Mouse (Mus musculus) thymus, adult 2 months (tissue): ENCODE measurements at regions not wholly inside any gene's neighbourhood (a gene's known extent, or its start where the extent isn't known, plus 50 kb on each side); places are given as distances from the start of the nearest gene placed in this dataset.

Experiments used
- CTCF ChIP-seq: fragments of 200-500 bp; IDR thresholded peaks from 2 replicates; pipeline ENCODE4 v1.5.1; 2012; ENCODE audit warnings: mild to moderate bottlenecking, control low read depth, low read length, moderate library complexity, borderline replicate concordance; ENCODE audit not compliant: control insufficient read depth, poor library complexity, insufficient read depth; ENCODE audit errors: extremely low read depth
- POLR2A ChIP-seq: fragments of 200-500 bp; IDR thresholded peaks from 2 replicates; pipeline ENCODE4 v1.6.1; 2012; ENCODE audit warnings: mild to moderate bottlenecking, low read length, control low read depth, moderate library complexity; ENCODE audit not compliant: control insufficient read depth, poor library complexity, insufficient read depth; ENCODE audit errors: extremely low read depth

- TF ChIP-seq POLR2A (no peak), CTCF (no peak)
Measured at GRCm38 (mm10) chr9:61315371-61316298, 56.5 kb upstream of the Tle3 start.
